Mouse (Mus musculus): ENCODE results near the gene Pheta1.

- TF ChIP-seq CTCF (IDR thresholded peaks at IDR 0.05; ENCODE audit: low read depth) (no peak), EP300 (IDR thresholded peaks at IDR 0.05; ENCODE audit: low read depth) (no peak)
Observed at GRCm38 (mm10) chr5:121889819-121890362, 41.1 kb downstream of the Pheta1 start.
